Mouse (Mus musculus) natural killer cell, adult 2 months (primary cell): ENCODE measurements around the gene Pcolce2.
"Not testable (repeated sequence)": the region's sequence is repeated elsewhere in the genome, so short reads cannot be mapped to it uniquely, and the experiment has no call there.

Experiments used
- DNase-seq, 2 experiments: peaks; one replicate each; pipeline ENCODE4 v3.0.0; 2022; ENCODE audit warnings: low spot score in 2 of 2

Pcolce2 gene

GRCm38 (mm10) chr9:95637271-95638181 is at the start of gene Pcolce2:
Gene Pcolce2, plus strand, starts transcription at chr9:95637601.
- no peak for DNase-seq

GRCm38 (mm10) chr9:95588070-95588469 is 49.3 kb upstream of the Pcolce2 start:
- no peak for DNase-seq

GRCm38 (mm10) chr9:95594291-95594690 is 43.1 kb upstream of the Pcolce2 start:
- DNase-seq, result no peak

GRCm38 (mm10) chr9:95597466-95598178 is 39.8 kb upstream of the Pcolce2 start:
- no peak for DNase-seq

- no peak for DNase-seq
Observed at GRCm38 (mm10) chr9:95598179-95598721, 39.2 kb upstream of the Pcolce2 start.

GRCm38 (mm10) chr9:95599399-95599798 is 38.0 kb upstream of the Pcolce2 start:
- no peak for DNase-seq

GRCm38 (mm10) chr9:95602849-95603248 is 34.6 kb upstream of the Pcolce2 start:
- no peak for DNase-seq

- DNase-seq, result no peak
Observed at GRCm38 (mm10) chr9:95603316-95603715, 34.1 kb upstream of the Pcolce2 start.

- DNase-seq, result no peak
Observed at GRCm38 (mm10) chr9:95607196-95607595, 30.2 kb upstream of the Pcolce2 start.

GRCm38 (mm10) chr9:95612246-95612768 is 25.1 kb upstream of the Pcolce2 start:
- no peak for DNase-seq

- no peak for DNase-seq
Observed at GRCm38 (mm10) chr9:95613426-95614127, 23.8 kb upstream of the Pcolce2 start.

GRCm38 (mm10) chr9:95614861-95615615 is 22.4 kb upstream of the Pcolce2 start:
- DNase-seq, result no peak

- no peak for DNase-seq
Observed at GRCm38 (mm10) chr9:95615961-95616360, 21.4 kb upstream of the Pcolce2 start.

GRCm38 (mm10) chr9:95618572-95618971 is 18.8 kb upstream of the Pcolce2 start:
- DNase-seq, result no peak

- DNase-seq, result no peak
Observed at GRCm38 (mm10) chr9:95624072-95624471, 13.3 kb upstream of the Pcolce2 start.

- no peak for DNase-seq
Observed at GRCm38 (mm10) chr9:95628439-95628948, 8.9 kb upstream of the Pcolce2 start.

GRCm38 (mm10) chr9:95629561-95629960 is 7.8 kb upstream of the Pcolce2 start:
- not testable (repeated sequence) for DNase-seq

- no peak for DNase-seq
Observed at GRCm38 (mm10) chr9:95636395-95636794, 1.0 kb upstream of the Pcolce2 start.

GRCm38 (mm10) chr9:95639919-95640318 is 2.5 kb downstream of the Pcolce2 start:
- DNase-seq, result no peak

- DNase-seq, result no peak
Observed at GRCm38 (mm10) chr9:95645926-95646325, 8.5 kb downstream of the Pcolce2 start.

GRCm38 (mm10) chr9:95653363-95653762 is 16.0 kb downstream of the Pcolce2 start:
- DNase-seq, result no peak
